Mouse (Mus musculus): ENCODE measurements around the gene Ggta1. TPM values are rescaled to one million over a fixed set of nuclear protein-coding genes. Genes with fewer than 3 reads are reported as not detected.
A peak's percentile ranks its signal among the peaks of the same experiment; 100 is the strongest.

Gene Ggta1
- polyA plus RNA-seq, 1 experiment from 2014 or later = 33.5 TPM

DNA sequence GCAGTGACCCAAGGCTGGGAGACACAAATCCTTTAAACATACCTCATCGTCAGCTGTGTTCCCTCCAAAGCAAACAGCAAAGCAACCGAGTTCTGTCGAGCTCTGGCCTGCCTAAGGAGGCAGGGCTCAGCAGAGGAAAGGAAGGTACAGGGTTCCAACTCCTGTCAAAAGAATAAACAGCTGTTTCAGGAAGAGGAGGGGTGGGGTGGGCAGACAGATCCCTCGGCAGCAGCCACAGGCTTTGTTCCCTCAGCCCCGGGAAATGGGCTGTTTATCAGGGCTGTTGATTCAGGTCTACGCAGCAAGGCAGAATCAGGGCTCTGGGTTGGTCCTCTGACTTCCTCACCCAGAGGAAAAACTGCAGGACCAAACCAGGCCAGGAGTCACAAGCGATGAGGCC, 30.6 kb downstream of the Ggta1 start:
- Histone ChIP-seq H3K9ac (no peak overlapping the region), H3K9me3 (replicated peaks) (no peaks in the 10 kb centered on the region), H3K27me3 (no peaks in the 10 kb centered on the region), H3K27ac (replicated peaks) (peak overlapping the region; percentile 56), H3K4me3 (replicated peaks) (no peak overlapping the region), H3K4me1 (peaks cover 49% of the 10 kb centered on the region), H3K36me3 (no peaks in the 10 kb centered on the region), H3K4me2 (replicated peaks) (0 out of 2 replicates have a peak overlapping the region, but pooled peaks have one; percentile 15)
- peak; percentile 25 for ATAC-seq (ENCODE audit: insufficient number of reproducible peaks, low FRiP score, low TSS enrichment, low read depth)
- 28% methylated on average over 7 of the region's 7 CpGs for WGBS

DNA sequence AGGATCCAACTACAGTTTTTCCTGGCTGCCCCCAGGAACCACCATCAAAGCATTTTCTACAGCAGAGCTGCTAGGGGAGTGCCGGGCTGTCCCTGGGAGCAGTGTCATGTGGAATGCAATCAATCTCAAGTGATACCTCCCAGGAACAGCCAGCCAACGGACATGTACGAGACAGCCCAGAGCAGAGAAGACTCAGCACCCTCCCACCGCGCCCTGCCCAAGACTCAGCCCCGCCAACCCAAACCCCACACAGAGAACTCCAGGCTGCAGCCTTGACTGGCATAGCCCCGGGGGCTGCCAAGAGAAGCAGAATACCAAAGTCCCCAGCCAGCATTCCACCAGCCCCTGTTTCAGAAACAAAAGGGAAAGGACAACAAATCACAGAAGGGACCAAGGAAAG, 31.0 kb downstream of the Ggta1 start:
- ATAC-seq (ENCODE audit: insufficient number of reproducible peaks, low FRiP score, low TSS enrichment, low read depth) = no peak
- Histone ChIP-seq H3K27ac (replicated peaks) (peak overlapping the region; percentile 56), H3K27me3 (no peaks in the 10 kb centered on the region), H3K4me3 (replicated peaks) (no peak overlapping the region), H3K9ac (no peak overlapping the region), H3K4me2 (replicated peaks) (peak overlapping the region; percentile 15; the same call in 1 of the 2 replicates), H3K4me1 (peaks cover 45% of the 10 kb centered on the region), H3K36me3 (no peaks in the 10 kb centered on the region), H3K9me3 (replicated peaks) (no peaks in the 10 kb centered on the region)
- 27% methylated on average over 7 of the region's 7 CpGs for WGBS

DNA sequence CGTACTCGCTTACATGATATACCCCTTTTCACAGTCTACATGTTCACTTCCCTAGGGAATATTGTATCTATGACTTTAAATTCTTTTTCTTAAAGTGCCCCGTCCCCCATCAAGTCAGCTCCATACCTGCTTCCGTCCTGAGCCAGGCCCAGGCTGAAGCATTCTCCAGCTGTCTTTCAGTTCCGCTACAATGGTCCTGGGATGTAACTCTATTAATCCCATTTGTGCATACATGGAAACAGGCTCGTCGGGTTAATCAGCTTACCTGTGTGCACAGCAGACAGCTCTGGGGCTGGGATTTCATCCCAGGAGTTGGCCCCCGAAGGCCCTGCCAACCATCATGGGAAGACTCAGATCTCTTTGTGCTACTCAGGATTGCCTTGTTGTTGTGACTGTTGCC, 32.2 kb downstream of the Ggta1 start:
- WGBS = 71% methylated on average over 8 of the region's 8 CpGs
- no peak for ATAC-seq (ENCODE audit: insufficient number of reproducible peaks, low FRiP score, low TSS enrichment, low read depth)
- no peak overlapping the region for H3K4me3 ChIP-seq (replicated peaks)
- H3K4me2 ChIP-seq (replicated peaks) = no peak overlapping the region
- H3K36me3 ChIP-seq = no peaks in the 10 kb centered on the region
- no peak overlapping the region for H3K9ac ChIP-seq
- H3K4me1 ChIP-seq = peaks cover 45% of the 10 kb centered on the region
- no peak overlapping the region for H3K27ac ChIP-seq (replicated peaks)
- no peaks in the 10 kb centered on the region for H3K27me3 ChIP-seq
- no peaks in the 10 kb centered on the region for H3K9me3 ChIP-seq (replicated peaks)

DNA sequence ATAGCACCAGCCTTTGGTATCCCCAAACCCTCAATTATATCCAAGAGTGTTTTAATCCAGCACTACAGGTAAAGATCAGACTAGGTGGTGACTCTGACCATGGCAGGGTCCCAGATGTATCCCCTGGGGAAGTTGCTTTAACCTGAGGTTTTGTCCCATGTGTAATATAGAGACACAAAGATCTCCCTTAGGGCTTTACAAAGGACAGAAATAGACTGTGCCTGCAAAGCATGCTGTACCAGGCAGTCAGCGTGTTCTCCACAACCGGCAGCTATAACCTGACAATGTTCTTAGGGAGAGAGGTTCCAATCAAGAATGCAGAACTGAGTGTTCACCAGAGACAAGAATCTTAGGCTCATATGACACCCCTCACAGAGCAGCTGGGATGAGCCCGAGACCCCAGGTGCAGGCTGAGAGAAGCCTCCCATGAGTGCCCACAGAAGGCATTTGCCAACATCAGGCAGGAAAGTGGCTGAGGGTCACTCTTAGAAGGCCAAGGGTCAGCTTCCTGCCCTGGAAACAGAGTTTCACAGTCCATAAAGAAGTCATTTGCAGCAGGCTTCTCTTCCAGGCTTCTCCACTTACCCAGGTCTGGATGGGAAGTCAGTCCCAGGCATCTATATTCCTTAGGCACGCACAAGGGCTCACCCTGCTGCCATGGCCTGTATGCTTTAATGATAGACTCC, 34.3 kb downstream of the Ggta1 start:
- no peak overlapping the region for H3K4me2 ChIP-seq (replicated peaks)
- 59% methylated on average over 4 of the region's 4 CpGs for WGBS
- no peaks in the 10 kb centered on the region for H3K27me3 ChIP-seq
- peaks cover 30% of the 10 kb centered on the region for H3K4me1 ChIP-seq
- ATAC-seq (ENCODE audit: insufficient number of reproducible peaks, low FRiP score, low TSS enrichment, low read depth) = no peak
- H3K36me3 ChIP-seq = no peaks in the 10 kb centered on the region
- no peak overlapping the region for H3K27ac ChIP-seq (replicated peaks)
- no peaks in the 10 kb centered on the region for H3K9me3 ChIP-seq (replicated peaks)
- H3K4me3 ChIP-seq (replicated peaks) = no peak overlapping the region
- H3K9ac ChIP-seq = no peak overlapping the region

DNA sequence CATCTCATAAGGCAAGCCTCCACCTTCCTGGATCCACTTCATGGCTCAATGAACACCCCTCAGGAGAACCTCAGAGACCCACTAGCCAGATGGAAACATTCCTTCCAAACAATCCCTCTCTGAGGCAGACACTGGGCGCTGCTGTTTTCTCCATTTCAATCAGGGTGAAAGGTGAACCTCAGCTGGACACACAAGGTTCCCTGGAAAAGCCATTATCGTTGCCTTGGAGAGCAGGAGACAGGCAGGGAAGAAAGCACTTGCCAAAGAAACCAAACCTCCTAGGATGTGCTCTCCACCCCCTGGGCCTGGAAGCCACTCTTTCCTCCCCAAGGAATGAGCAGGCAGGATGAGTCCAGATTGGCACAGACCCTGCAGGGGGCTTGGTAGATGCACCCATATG, 35.5 kb downstream of the Ggta1 start:
- Histone ChIP-seq H3K4me1 (peaks cover 18% of the 10 kb centered on the region), H3K4me2 (replicated peaks) (no peak overlapping the region), H3K36me3 (no peaks in the 10 kb centered on the region), H3K27me3 (no peaks in the 10 kb centered on the region), H3K4me3 (replicated peaks) (no peak overlapping the region), H3K9ac (no peak overlapping the region), H3K9me3 (replicated peaks) (no peaks in the 10 kb centered on the region), H3K27ac (replicated peaks) (no peak overlapping the region)
- no peak for ATAC-seq (ENCODE audit: insufficient number of reproducible peaks, low FRiP score, low TSS enrichment, low read depth)
- WGBS = 38% methylated on average over 2 of the region's 2 CpGs

DNA sequence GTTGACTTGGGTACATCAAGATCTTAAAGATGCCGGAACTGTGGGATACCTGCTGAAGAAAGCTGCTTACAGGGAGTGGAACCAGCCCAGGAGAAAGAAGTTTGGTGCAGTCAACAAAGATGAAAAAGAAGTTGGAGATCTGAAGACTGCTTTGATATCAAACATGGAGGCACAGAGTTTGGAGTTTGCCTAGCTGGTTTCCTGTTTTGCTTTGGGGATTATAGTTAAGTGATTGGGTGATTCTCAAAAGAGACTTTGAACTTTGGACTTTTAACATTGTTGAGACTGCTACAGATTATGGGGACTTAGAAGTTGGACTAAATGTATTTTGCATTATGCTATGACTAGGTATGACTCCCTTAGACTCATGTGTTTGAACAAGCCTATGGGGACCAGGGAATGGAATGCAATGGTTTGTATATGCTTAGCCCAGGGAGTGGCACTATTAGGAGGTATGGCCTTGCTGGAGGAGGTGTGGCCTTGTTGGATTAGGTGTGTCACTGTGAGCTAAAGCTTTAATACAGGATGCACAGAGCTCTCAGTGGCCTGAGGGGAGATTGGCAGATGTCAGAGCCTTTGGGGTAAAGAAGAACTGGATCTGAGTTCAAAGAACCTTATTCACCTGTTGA, 39.2 kb downstream of the Ggta1 start:
- Histone ChIP-seq H3K4me2 (replicated peaks) (no peak overlapping the region), H3K4me1 (no peaks in the 10 kb centered on the region), H3K27me3 (no peaks in the 10 kb centered on the region), H3K4me3 (replicated peaks) (no peak overlapping the region), H3K27ac (replicated peaks) (no peak overlapping the region), H3K9me3 (replicated peaks) (no peaks in the 10 kb centered on the region), H3K36me3 (peaks cover 29% of the 10 kb centered on the region), H3K9ac (no peak overlapping the region)
- ATAC-seq (ENCODE audit: insufficient number of reproducible peaks, low FRiP score, low TSS enrichment, low read depth) = no peak
- 95% methylated on average over 1 of the region's 1 CpGs for WGBS

DNA sequence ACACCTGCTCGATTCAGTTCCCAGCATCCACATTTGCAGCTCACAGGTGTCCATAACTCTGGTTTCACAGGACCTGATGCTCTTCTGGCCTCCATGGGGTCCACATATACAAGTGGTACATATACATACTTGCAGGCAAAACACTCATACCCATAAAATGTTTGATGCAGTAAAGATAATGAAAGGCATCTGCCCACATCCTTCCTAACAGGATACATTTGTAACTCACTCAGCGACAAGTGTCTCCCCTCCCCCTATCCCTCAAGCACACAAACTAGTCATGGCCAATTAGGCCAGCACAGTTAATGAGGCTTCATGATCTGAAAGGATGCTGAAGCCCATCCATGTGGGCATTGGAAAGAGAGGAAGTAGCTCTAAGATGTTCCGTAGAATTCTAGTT, 40.6 kb downstream of the Ggta1 start:
- Histone ChIP-seq H3K27me3 (no peaks in the 10 kb centered on the region), H3K27ac (replicated peaks) (no peak overlapping the region), H3K9me3 (replicated peaks) (no peaks in the 10 kb centered on the region), H3K4me1 (no peaks in the 10 kb centered on the region), H3K36me3 (peaks cover 29% of the 10 kb centered on the region), H3K9ac (no peak overlapping the region), H3K4me3 (replicated peaks) (no peak overlapping the region), H3K4me2 (replicated peaks) (no peak overlapping the region)
- WGBS = 72% methylated on average over 3 of the region's 3 CpGs
- ATAC-seq (ENCODE audit: insufficient number of reproducible peaks, low FRiP score, low TSS enrichment, low read depth) = no peak

DNA sequence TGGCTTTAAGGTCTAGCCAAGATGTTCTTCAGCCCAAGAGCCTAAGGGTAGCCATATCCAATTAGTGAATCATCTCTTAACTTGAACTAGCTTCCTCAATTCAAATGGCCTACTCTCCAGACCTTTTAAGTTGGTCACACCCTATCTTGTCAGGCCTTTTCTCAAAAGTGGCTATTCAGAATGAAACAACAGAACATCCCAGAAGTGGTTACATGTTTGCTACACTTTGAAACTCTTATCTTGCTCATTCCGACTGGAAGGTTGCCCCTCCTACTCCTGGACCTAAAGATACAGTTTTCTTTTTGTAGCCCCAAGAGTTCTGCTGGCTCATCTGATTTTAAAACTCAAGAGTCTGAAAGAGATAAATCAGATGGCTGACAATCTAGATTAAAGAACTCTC, 42.4 kb downstream of the Ggta1 start:
- no peaks in the 10 kb centered on the region for H3K4me1 ChIP-seq
- H3K36me3 ChIP-seq = peaks cover 29% of the 10 kb centered on the region
- H3K4me2 ChIP-seq (replicated peaks) = no peak overlapping the region
- WGBS = 84% methylated on average over 1 of the region's 1 CpGs
- no peaks in the 10 kb centered on the region for H3K9me3 ChIP-seq (replicated peaks)
- H3K4me3 ChIP-seq (replicated peaks) = no peak overlapping the region
- H3K27ac ChIP-seq (replicated peaks) = no peak overlapping the region
- no peak overlapping the region for H3K9ac ChIP-seq
- no peaks in the 10 kb centered on the region for H3K27me3 ChIP-seq
- no peak for ATAC-seq (ENCODE audit: insufficient number of reproducible peaks, low FRiP score, low TSS enrichment, low read depth)

DNA sequence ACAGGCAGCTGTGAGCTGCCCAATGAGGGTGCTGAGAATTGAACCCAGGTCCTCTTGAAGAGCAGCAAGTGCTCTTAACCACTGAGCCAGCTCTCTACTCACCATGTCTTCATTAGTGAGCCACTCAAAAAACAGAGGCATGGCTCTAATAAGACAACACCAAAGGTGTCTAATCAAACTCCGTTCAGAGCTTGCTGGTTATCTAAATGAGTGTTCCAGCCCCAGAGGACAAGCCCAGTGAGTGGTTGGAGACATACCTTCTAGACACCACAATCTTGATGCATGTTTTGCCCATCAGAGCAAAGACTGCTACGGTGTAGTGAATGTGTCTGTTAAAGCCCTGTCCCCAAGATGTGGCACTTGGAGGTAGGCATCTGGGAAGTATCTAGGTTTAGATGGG, 43.4 kb downstream of the Ggta1 start:
- H3K9me3 ChIP-seq (replicated peaks) = no peaks in the 10 kb centered on the region
- no peak for ATAC-seq (ENCODE audit: insufficient number of reproducible peaks, low FRiP score, low TSS enrichment, low read depth)
- H3K27me3 ChIP-seq = no peaks in the 10 kb centered on the region
- no peak overlapping the region for H3K9ac ChIP-seq
- H3K36me3 ChIP-seq = peaks cover 29% of the 10 kb centered on the region
- no peak overlapping the region for H3K4me2 ChIP-seq (replicated peaks)
- H3K4me1 ChIP-seq = no peaks in the 10 kb centered on the region
- 88% methylated on average over 2 of the region's 2 CpGs for WGBS
- no peak overlapping the region for H3K27ac ChIP-seq (replicated peaks)
- no peak overlapping the region for H3K4me3 ChIP-seq (replicated peaks)

DNA sequence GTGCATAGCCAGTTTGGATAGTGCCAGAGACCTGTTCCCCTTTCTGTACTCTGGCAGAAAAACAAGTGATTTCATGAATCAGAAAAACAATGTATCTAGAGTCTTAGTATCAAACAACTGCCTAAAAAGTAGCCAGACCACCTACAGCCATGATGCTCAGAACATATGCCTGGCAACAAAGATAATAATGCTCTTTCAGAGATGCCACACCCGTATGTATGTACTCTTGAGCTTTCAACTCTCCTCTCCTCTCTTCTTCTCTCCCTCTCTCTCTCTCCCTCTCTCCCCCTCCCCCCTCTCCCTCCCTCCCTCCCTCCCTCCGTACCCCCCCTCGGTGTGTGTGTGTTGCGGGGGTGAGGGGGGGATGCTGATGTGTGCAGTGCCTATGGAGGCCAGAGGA, 43.8 kb downstream of the Ggta1 start:
- Histone ChIP-seq H3K4me2 (replicated peaks) (no peak overlapping the region), H3K4me3 (replicated peaks) (no peak overlapping the region), H3K4me1 (no peaks in the 10 kb centered on the region), H3K27ac (replicated peaks) (no peak overlapping the region), H3K9ac (no peak overlapping the region), H3K36me3 (peaks cover 29% of the 10 kb centered on the region), H3K9me3 (replicated peaks) (no peaks in the 10 kb centered on the region), H3K27me3 (no peaks in the 10 kb centered on the region)
- no peak for ATAC-seq (ENCODE audit: insufficient number of reproducible peaks, low FRiP score, low TSS enrichment, low read depth)
- WGBS = 100% methylated on average over 4 of the region's 4 CpGs

DNA sequence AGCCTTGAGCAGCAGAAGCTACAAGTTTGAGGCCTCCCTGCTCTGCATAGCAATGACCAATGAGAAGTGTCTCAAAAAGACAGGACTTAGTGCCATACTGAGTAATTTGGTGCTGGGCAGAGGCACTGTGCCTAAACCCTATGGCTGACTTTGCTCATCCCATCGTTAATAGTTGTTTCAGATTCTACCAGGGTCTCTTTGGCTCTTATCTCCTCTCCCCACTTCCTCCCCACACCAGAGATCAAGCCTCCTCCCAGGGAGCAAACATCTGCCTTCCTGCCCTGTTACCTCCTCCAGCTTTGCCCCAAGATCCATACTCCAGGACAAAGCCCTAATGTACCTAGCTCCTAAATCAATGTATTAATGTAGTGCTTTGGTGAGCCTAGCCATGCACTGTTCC, 45.8 kb downstream of the Ggta1 start:
- Histone ChIP-seq H3K27ac (replicated peaks) (no peak overlapping the region), H3K4me1 (no peaks in the 10 kb centered on the region), H3K9ac (no peak overlapping the region), H3K4me3 (replicated peaks) (no peak overlapping the region), H3K36me3 (peaks cover 33% of the 10 kb centered on the region), H3K9me3 (replicated peaks) (no peaks in the 10 kb centered on the region), H3K27me3 (no peaks in the 10 kb centered on the region), H3K4me2 (replicated peaks) (no peak overlapping the region)
- no peak for ATAC-seq (ENCODE audit: insufficient number of reproducible peaks, low FRiP score, low TSS enrichment, low read depth)
- 81% methylated on average over 1 of the region's 1 CpGs for WGBS

DNA sequence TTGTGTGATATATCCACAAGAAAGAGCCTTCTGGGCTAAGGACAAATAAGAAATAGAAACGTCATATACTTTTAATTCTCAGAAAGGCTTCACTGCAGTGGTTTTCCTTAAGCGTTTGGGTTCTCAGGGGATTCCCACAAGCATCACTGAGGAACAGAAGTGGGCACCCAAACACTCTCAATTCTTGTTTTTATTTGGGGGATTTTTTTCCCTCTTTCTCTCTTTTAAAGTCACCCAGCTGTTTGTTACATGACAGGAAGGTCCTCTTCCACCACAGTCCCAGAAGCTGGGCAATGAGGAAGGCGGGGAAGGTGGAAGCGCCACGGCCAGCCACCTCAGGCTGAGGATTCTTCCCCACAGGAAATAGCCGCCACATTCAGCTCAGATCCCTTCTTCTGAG, 46.6 kb downstream of the Ggta1 start:
- H3K4me2 ChIP-seq (replicated peaks) = no peak overlapping the region
- no peak overlapping the region for H3K9ac ChIP-seq
- no peak overlapping the region for H3K4me3 ChIP-seq (replicated peaks)
- H3K4me1 ChIP-seq = no peaks in the 10 kb centered on the region
- H3K36me3 ChIP-seq = peaks cover 32% of the 10 kb centered on the region
- 80% methylated on average over 6 of the region's 6 CpGs for WGBS
- no peak for ATAC-seq (ENCODE audit: insufficient number of reproducible peaks, low FRiP score, low TSS enrichment, low read depth)
- H3K27ac ChIP-seq (replicated peaks) = no peak overlapping the region
- no peaks in the 10 kb centered on the region for H3K9me3 ChIP-seq (replicated peaks)
- no peaks in the 10 kb centered on the region for H3K27me3 ChIP-seq
